Mouse (Mus musculus) layer of hippocampus, adult 9-11 months (tissue): ENCODE data around the gene Echs1.
A peak's percentile ranks its signal among the peaks of the same experiment; 100 is the strongest.

ENCODE experiments used
- DNase-seq: peaks from one replicate; pipeline ENCODE4 v3.0.0; 2022

The Echs1 gene

DNA sequence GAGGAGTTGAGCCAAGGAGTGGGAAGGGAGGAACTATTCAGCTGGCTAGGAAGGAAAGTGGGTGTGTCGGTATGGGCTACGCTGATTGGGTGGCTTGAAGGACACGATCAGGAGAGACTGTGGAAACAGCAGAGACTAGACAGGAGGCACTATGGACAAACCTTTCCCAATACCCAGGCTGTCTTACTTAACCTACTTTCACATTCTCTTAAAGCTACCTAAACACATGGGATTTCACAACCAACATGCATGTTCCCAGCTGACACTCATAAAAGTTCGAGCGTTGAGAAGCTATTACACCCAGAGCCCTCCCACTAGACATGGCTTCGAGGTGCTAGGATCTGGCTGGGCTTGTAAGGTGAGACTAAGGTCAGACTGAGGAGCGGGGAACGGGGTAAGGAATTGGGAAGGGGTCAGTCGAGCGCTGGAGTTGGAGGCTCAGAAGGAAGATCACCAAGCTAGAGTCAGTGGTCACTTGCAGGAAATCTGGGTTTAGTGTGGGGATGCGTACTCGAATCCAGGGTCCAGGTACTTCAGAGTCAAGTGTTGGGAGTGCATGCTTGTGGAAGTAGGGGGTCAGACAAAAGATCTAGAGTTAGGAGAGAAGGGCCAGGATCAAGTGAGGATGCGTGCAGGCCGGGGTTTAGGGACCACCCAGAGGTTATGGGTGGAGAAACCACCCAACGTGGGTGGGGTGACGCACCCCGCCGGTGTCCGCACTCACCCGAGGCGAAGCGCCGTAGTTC lies 520 bp downstream of the Echs1 start, which contains the start of gene Paox:
TSS of gene Paox (plus strand) at position 217 of the 746 bp plus-strand sequence.
- peak; percentile 76 for DNase-seq

- peak; percentile 36 for DNase-seq
Observed at GRCm38 (mm10) chr7:140111943-140112342, 4.3 kb downstream of the Echs1 start.

DNA sequence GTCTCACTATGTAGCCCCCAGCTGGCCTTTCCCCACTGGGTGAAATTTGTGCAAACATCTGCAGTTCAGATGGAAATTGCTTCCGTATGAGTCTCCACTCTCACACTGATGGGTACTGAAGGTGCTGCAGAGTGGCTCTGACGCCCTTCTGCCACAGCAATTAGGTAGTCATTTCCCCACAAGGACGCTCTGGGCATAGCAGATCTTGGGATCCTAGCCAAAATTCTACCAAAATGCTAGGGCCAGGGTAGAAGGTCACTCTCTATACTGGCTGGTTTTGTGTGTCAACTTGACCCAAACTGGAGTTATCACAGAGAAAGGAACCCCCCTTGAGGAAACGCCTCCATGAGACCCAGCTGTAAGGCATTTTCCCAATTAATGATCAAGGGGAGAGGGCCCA lies 12.3 kb downstream of the Echs1 start:
- no peak for DNase-seq

- DNase-seq: peak; percentile 86
Observed at GRCm38 (mm10) chr7:140101993-140102860, 14.0 kb downstream of the Echs1 start, which contains the start of gene Fuom. Gene Fuom, minus strand, starts transcription at chr7:140102441.

DNA sequence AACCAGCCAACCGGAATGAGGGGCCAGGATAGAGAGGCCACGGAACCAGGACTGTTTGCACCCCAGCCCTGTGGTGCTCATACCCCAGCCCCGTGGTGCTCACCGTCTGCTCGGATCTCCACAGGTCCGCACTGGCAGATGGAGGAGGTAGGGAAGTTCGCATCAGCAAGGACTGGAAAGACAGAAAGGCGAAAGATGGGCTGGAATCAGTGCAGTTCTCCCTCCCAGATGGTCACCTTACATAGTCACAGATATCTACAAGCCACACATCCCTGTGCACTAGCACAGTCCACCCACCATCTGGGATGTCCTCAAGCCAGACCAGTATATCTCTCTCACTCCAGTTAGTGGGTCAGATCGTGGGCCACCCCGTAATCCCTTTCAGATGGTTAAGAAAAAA lies 14.8 kb downstream of the Echs1 start:
- no peak for DNase-seq

- DNase-seq: no peak
Observed at GRCm38 (mm10) chr7:140098466-140098865, 17.8 kb downstream of the Echs1 start.

DNA sequence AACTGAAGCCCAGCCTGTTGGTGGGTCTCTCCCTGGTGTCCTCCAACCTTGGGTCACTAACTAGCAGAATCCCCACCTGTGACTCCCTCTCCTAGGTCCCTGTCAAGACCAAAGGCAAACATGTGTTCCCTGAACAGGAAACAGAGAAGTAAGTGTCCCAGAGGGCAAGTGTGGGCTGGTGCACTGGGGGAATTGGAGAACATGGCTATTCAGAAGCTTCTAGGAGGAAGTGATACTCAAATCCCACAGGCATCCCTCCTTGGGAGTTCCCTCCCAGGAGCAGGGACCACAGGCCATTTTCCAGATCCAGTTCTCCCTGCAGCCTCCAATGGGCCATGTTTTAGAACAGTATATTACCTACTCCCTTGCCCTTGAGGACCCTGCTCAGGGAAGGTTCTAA lies 20.2 kb downstream of the Echs1 start:
- DNase-seq: no peak

- no peak for DNase-seq
Observed at GRCm38 (mm10) chr7:140095556-140095955, 20.7 kb downstream of the Echs1 start.

GRCm38 (mm10) chr7:140094954-140095353 lies 21.3 kb downstream of the Echs1 start:
- no peak for DNase-seq

DNA sequence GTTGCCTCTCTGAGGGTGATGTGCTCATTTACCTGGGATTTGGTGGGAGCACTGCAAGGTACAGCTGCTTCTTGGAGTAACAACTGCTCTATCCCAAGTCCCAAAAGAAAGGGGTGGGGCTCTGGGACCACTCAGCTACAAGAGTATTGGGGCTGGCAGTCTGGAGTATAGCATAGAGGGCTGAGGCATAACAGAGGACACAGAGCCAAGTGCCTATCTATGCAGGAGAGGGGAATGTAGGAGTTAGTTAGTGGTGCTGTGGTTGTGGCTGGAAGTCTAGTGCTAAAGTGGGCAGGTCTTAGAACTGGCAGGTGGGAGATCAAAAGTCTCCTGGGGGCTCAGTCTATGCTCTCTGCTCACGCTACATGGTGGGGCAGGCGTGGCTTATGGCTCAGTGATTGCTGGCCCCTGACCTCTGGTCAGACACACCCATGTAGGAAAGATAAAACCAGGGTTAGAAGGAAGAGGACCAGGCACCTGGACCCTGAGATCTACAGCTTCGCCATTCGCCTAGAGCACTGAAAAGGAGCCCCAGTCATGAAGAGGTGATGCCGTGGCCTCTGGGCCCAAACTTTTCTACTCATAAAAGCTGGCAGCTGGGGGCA lies 23.2 kb downstream of the Echs1 start, which contains the start of gene Prap1:
TSS of gene Prap1 (plus strand) at position 472 of the 605 bp plus-strand sequence.
- DNase-seq: no peak

DNA sequence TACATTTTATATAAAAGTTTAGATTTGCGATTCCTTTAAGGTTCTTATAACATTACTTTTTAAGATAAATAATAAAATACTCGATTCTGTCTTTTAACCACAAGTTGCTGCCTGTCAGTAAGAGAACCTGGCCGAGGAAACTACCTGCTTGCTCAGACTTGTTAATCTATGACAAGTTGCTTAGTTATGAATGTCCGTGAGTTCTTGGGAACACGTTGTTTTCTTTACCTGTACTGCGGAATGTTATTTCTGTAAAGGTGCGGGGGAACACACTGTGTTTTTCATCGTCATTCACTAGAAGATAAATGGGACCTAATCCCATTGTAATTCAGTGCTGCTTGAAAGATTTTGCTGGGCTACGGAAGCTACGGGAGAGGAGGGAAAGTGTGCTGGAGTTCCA lies 25.7 kb downstream of the Echs1 start:
- no peak for DNase-seq

GRCm38 (mm10) chr7:140082242-140082678 lies 34.0 kb downstream of the Echs1 start, which contains the start of gene Caly:
Gene Caly, minus strand, starts transcription at chr7:140082548.
- DNase-seq: peak; percentile 96

DNA sequence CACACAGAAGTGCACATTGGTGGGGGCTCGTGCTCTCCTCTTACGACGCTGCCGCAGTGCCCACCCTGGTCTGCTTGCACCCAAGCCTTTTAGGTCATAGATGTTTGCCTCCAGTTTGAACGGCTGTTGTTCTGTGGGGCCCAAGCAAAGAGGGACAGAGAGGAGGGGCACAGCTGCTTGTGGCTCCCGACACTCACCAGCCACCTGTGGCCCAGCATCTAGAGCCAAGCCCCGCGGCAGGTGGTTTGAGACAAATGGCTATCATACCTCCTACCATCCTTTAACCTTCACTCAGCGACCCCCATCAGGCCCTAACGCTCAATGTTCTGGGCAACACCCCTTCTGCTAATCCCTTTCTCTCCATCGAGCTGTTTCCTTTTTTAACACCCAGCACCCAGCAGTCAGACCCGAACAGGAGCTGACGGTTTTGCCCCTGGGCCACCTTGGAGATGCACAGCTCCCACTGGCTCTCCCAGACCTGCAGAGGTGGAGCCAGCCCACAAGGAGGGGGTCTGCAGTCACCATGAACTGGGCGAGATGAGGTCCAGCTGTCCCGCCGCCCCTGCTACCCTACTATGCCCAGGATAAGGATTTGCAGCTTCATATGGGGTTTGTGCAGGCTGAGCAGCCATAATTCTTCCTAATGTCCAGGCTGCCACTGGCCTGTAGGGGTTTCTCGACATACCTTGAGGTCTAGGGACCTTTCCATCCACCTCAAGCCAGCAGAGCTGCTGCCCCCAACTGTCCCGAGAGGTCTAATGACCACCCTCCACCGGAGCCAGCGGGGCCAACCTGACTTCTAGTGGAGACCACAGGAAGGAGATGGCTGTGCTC lies 34.7 kb downstream of the Echs1 start:
- DNase-seq: peak; percentile 42

DNA sequence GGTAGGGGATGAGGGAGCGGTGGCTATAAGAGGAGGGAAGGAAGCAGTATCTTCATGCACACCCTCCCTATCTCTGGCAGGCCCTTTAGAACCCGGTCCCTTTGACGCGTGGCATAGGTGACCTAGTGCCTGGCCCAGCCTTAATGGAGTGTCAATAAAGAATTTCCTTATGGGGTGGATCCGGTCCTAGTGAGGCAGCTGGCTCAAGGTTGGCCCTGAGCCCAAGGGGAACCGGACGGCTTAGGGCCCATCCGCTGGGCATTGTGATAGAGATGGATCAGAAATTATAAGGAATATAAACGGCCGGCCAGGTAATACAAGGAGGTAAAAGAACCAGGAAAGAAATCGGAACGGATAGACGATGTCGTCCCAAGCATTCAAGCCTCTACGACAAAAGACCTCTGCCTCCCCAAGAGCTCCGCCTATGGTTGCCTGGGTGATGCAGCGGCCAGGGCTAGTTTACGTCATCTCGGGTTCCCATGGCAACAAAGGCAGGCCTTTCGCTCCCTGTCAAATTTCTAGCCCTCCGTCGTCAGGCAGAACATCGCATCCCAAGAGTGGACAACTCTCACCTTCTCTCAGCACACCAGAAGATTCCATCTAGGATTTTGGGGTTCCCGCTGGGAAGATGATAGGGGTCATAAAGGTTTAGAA lies 35.6 kb downstream of the Echs1 start:
- DNase-seq: peak; percentile 93

GRCm38 (mm10) chr7:140078711-140079110 lies 37.6 kb downstream of the Echs1 start:
- peak; percentile 49 for DNase-seq

- DNase-seq: no peak
Observed at GRCm38 (mm10) chr7:140077698-140078097, 38.6 kb downstream of the Echs1 start.

DNA sequence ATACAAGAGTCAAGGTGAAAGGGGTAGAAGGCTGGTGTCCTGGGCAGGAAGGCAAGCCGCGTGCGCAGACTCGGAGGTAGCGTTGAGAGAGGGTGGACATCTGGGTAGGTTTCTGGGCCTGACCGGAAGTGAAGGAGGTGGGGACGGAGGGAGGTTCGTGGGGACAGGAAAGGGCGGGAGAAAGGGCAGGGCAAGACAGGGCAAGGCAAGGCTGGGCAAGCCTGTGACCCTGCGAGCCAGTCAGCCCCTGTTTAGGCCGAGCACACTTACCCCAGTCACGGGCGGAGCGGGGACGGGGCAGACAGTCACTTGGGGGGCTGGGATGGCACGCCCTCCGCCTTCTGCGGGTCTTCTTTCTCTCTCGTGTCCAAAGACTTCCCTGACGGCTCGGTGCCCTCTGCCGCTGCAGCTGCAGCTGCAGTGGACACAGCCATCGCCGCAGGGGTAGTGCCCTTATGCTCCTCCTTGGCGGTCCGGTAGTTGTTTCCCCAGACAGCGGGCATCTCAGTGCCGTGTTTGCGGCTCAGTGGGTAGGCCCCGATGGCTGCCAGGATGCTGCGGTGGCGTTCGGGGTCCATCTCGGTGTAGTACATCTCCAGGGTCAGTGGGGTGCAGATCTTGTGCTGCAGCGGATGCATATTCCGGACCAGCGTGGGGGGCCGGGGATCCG lies 46.1 kb downstream of the Echs1 start:
- no peak for DNase-seq

- DNase-seq: no peak
Observed at GRCm38 (mm10) chr7:140067397-140067796, 48.9 kb downstream of the Echs1 start.

DNA sequence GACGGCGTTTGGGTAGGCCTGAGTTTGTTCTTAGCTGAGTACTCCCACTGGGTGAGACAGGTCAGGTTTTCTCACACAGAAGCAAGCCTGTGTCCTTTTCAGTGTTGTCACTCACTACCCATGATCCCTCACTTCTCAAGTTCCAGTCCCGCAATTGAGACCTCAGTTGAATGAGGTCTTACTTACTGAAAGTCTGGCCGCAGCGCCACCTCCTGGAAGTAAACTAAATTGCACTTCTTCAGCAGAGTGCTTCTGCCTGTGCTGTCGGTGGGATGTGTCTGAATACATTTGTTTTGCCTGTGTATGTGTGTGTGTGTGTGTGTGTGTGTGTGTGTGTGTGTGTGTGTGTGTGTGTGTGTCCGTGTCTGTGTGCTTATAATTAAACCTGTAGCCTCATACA lies 53.2 kb downstream of the Echs1 start:
- DNase-seq: peak; percentile 68

DNA sequence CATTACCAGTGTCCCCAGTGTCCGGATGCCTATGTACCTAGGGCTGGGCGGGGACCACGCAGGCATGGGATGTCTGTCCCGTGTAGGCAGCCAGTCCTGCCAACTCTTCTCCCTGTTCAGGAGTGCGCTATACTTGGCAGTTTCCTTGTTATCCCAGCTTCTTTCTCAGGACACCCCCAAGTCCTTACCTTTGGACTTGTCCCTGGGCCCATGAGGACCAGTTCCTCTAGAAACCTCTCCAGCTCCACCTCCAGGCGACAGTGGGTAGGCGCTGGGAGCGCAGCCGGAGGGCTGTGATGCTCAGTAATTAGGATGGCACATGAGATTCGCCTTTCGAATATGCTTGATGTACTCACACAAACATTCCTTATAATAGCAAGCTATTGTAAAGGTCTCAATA lies 54.0 kb downstream of the Echs1 start:
- DNase-seq: no peak

GRCm38 (mm10) chr7:140061832-140062130 lies 54.5 kb downstream of the Echs1 start:
- DNase-seq: no peak
